Mouse (Mus musculus) liver, embryonic 14.5 days (tissue): ENCODE results near the gene Stx7. TPM values are rescaled to one million over a fixed set of nuclear protein-coding genes. Genes with fewer than 3 reads are reported as not detected.

ENCODE experiments used
- ATAC-seq: fragments of 200-750 bp; cut with Nextera tagmentation; 2 replicates; pipeline ENCODE4 v1.8.0; 2017; ENCODE audit warnings: moderate number of reproducible peaks, mild to moderate bottlenecking, moderate library complexity; ENCODE audit not compliant: insufficient read depth
- DNase-seq, 3 experiments: peaks; one replicate each; pipeline ENCODE4 v3.0.0-alpha.2; 2012 to 2013; ENCODE audit warnings: low read depth in 3 of 3, low spot score in 3 of 3
- H3K27ac ChIP-seq: fragments of 300-500 bp; sonication (generic); 2 replicates; pipeline ENCODE4 v1.5.1; 2014; ENCODE audit warnings: moderate library complexity, mild to moderate bottlenecking, control low read depth, inconsistent platforms
- H3K27me3 ChIP-seq: fragments of 300-500 bp; sonication (generic); 2 replicates; pipeline ENCODE4 v1.6.1; 2014; ENCODE audit warnings: mild to moderate bottlenecking, low read length, moderate library complexity; ENCODE audit not compliant: control insufficient read depth, insufficient read depth
- H3K36me3 ChIP-seq: fragments of 300-500 bp; sonication (generic); replicated peaks from 2 replicates; pipeline ENCODE4 v1.6.1; 2014; ENCODE audit warnings: low read depth; ENCODE audit not compliant: control insufficient read depth, insufficient read depth
- H3K4me1 ChIP-seq, 2 experiments: fragments of 200-500 bp in 1 of 2; fragments of 300-500 bp in 1 of 2; sonication (generic) in 1 of 2; replicated peaks; 2 replicates each; pipeline ENCODE4 v1.6.1; 2012 to 2014; ENCODE audit warnings: antibody characterized with exemption in 1 of 2, inconsistent platforms in 1 of 2, low read length in 1 of 2; ENCODE audit not compliant: control insufficient read depth in 2 of 2, insufficient read depth in 2 of 2
- H3K4me2 ChIP-seq: fragments of 300-500 bp; sonication (generic); 2 replicates; pipeline ENCODE4 v1.6.1; 2014; ENCODE audit warnings: low read depth, mild to moderate bottlenecking, control low read depth, moderate library complexity
- H3K4me3 ChIP-seq, 2 experiments: fragments of 200-500 bp in 1 of 2; fragments of 300-500 bp in 1 of 2; sonication (generic) in 1 of 2; 2 replicates each; pipeline ENCODE4 v1.5.1; 2012 to 2014; ENCODE audit warnings: low read depth in 2 of 2, low read length in 2 of 2, mild to moderate bottlenecking in 2 of 2, control low read depth in 1 of 2, inconsistent platforms in 1 of 2, moderate library complexity in 1 of 2; ENCODE audit not compliant: insufficient read depth in 1 of 2
- H3K9ac ChIP-seq: fragments of 300-500 bp; sonication (generic); replicated peaks from 2 replicates; pipeline ENCODE4 v1.6.1; 2014; ENCODE audit warnings: mild to moderate bottlenecking, control low read depth, moderate library complexity
- H3K9me3 ChIP-seq: fragments of 300-500 bp; sonication (generic); 2 replicates; pipeline ENCODE4 v1.6.1; 2016; ENCODE audit warnings: low read length, mixed read lengths; ENCODE audit not compliant: control insufficient read depth
- CTCF ChIP-seq: IDR thresholded peaks from 2 replicates; pipeline ENCODE4 v1.5.1; 2016; ENCODE audit warnings: antibody characterized with exemption, low read depth, control low read depth
- EP300 ChIP-seq: IDR thresholded peaks from 2 replicates; pipeline ENCODE4 v1.6.1; 2016; ENCODE audit warnings: antibody characterized with exemption, low read depth
- WGBS: fragments of 180-500 bp; shearing (Covaris S2); extraction: QIAGEN DNeasy Blood & Tissue Kit; methylation state at CpG from one replicate; pipeline ENCODE4 v1.1.7; 2014; ENCODE audit not compliant: insufficient replicate concordance; 5-methylcytosine and 5-hydroxymethylcytosine counted together
- polyA plus RNA-seq, 2 experiments: library from polyadenylated mRNA; depleted of rRNA in 1 of 2; stranded (reverse) in 1 of 2; unstranded in 1 of 2; fragments of >200 nt; fragmentation: Nextera tagmentation in 1 of 2; extraction: Ambion mirVana in 1 of 2; gene quantifications; 2 replicates each; pipeline versions ENCODE4 v1.2.1 to v1.2.3; 2012 to 2014

Stx7 gene
- polyA plus RNA-seq, 2 experiments: 20.3 to 30.0 TPM

GRCm38 (mm10) chr10:24168854-24169253 is 19.8 kb downstream of the Stx7 start:
- Histone ChIP-seq H3K4me2 (no peak overlapping the region), H3K4me3 (no peak overlapping the region), H3K9ac (no peak overlapping the region), H3K36me3 (no peaks in the 10 kb centered on the region), H3K27me3 (no peaks in the 10 kb centered on the region), H3K4me1 (peaks cover 6 to 40% of the 10 kb centered on the region in 2 experiments), H3K27ac (no peak overlapping the region), H3K9me3 (no peaks in the 10 kb centered on the region)
- ATAC-seq (no peak), DNase-seq (no peak)
- TF ChIP-seq EP300: no peak
- TF ChIP-seq CTCF: no peak
- 76% methylated on average over 1 of the region's 1 CpGs for WGBS

- ATAC-seq: no peak
- Histone ChIP-seq H3K4me2 (no peak overlapping the region), H3K4me1 (peaks cover 6 to 29% of the 10 kb centered on the region in 2 experiments), H3K27me3 (no peaks in the 10 kb centered on the region), H3K9ac (no peak overlapping the region; the same call in 1 of the 2 replicates), H3K36me3 (no peaks in the 10 kb centered on the region), H3K9me3 (no peaks in the 10 kb centered on the region), H3K4me3 (no peak overlapping the region), H3K27ac (no peak overlapping the region)
- 77% methylated on average over 4 of the region's 4 CpGs for WGBS
- no peak for DNase-seq
- no peak for TF ChIP-seq CTCF
- no peak for TF ChIP-seq EP300
Observed at GRCm38 (mm10) chr10:24171906-24172459, 22.9 kb downstream of the Stx7 start.

- no peaks in the 10 kb centered on the region for H3K36me3 ChIP-seq
- peak; percentile 36 to 45 (median 45) for DNase-seq
- TF ChIP-seq EP300 (no peak), CTCF (peak; percentile 80)
- 36% methylated on average over 10 of the region's 10 CpGs for WGBS
- H3K9ac ChIP-seq: no peak overlapping the region
- no peak for ATAC-seq
- no peak overlapping the region for H3K4me2 ChIP-seq
- H3K27me3 ChIP-seq: no peaks in the 10 kb centered on the region
- no peak overlapping the region for H3K4me3 ChIP-seq
- H3K9me3 ChIP-seq: no peaks in the 10 kb centered on the region
- peaks cover 0 to 20% of the 10 kb centered on the region in 2 experiments for H3K4me1 ChIP-seq
- no peak overlapping the region for H3K27ac ChIP-seq
Observed at GRCm38 (mm10) chr10:24173210-24174001, 24.3 kb downstream of the Stx7 start.

GRCm38 (mm10) chr10:24190392-24190791 is 41.3 kb downstream of the Stx7 start:
- no peak overlapping the region for H3K4me3 ChIP-seq
- H3K27me3 ChIP-seq: no peaks in the 10 kb centered on the region
- H3K4me1 ChIP-seq: no peaks in the 10 kb centered on the region
- no peak for TF ChIP-seq CTCF
- no peak for TF ChIP-seq EP300
- DNase-seq (no peak), ATAC-seq (no peak)
- no peaks in the 10 kb centered on the region for H3K9me3 ChIP-seq
- 68% methylated on average over 7 of the region's 7 CpGs for WGBS
- H3K36me3 ChIP-seq: no peaks in the 10 kb centered on the region; the same call in 1 of the 2 replicates
- no peak overlapping the region for H3K9ac ChIP-seq
- H3K4me2 ChIP-seq: no peak overlapping the region
- H3K27ac ChIP-seq: no peak overlapping the region

- WGBS: 68% methylated on average over 1 of the region's 1 CpGs
- H3K9me3 ChIP-seq: no peaks in the 10 kb centered on the region
- H3K36me3 ChIP-seq: no peaks in the 10 kb centered on the region; the same call in 1 of the 2 replicates
- no peak overlapping the region for H3K4me2 ChIP-seq
- no peaks in the 10 kb centered on the region for H3K4me1 ChIP-seq
- no peak overlapping the region for H3K9ac ChIP-seq
- H3K27ac ChIP-seq: no peak overlapping the region
- H3K27me3 ChIP-seq: no peaks in the 10 kb centered on the region
- ATAC-seq (no peak), DNase-seq (no peak)
- TF ChIP-seq CTCF: no peak; the same call in 1 of the 2 replicates
- no peak for TF ChIP-seq EP300
- H3K4me3 ChIP-seq: no peak overlapping the region
Observed at GRCm38 (mm10) chr10:24191977-24192376, 42.9 kb downstream of the Stx7 start.
